Mouse (Mus musculus) cerebellum, adult 2 months (tissue): Measurements from ENCODE around the gene Fam71f1.

ENCODE experiments used
- CTCF ChIP-seq: fragments of 200-500 bp; IDR thresholded peaks from 2 replicates; pipeline ENCODE4 v1.5.1; 2011; ENCODE audit warnings: low read depth, mild to moderate bottlenecking, control low read depth, low read length, moderate library complexity, borderline replicate concordance; ENCODE audit not compliant: insufficient read depth
- POLR2A ChIP-seq: fragments of 200-500 bp; IDR thresholded peaks from 2 replicates; pipeline ENCODE4 v1.6.1; 2011; ENCODE audit warnings: low read length, control low read depth, borderline replicate concordance; ENCODE audit not compliant: insufficient read depth

GRCm38 (mm10) chr6:29377386-29377785, 58.4 kb downstream of the Fam71f1 start:
- TF ChIP-seq POLR2A = no peak
- no peak for TF ChIP-seq CTCF
